Mouse (Mus musculus): ENCODE measurements around the gene Pld2. TPM values are rescaled to one million over a fixed set of nuclear protein-coding genes. Genes with fewer than 3 reads are reported as not detected.

Pld2 gene
- total and polyA plus RNA-seq, 2 experiments from 2014 or later: 6.8 to 18.5 TPM

DNA sequence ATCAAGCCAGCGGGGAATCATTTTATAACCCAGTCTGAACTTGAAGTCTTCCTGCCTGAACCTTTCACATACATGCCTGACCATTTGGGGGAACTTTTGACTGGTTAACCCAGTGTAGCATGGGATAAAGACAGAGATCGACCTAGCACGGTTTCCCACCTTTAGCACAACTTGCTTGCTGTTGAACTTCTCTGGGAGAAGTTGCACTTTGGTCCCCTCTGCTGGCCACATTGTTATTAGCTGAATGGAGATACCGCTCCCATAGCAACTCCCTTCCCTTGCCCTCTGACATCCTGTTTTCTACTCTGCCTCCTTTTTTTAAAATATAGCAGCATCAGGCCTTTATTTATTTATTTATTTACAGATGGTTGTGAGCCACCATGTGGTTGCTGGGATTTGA, 33.5 kb upstream of the Pld2 start:
- ATAC-seq (ENCODE audit: insufficient read depth, low read depth): no peak; the same call in 1 of the 2 replicates
- 19% methylated on average over 4 of the region's 4 CpGs for WGBS

DNA sequence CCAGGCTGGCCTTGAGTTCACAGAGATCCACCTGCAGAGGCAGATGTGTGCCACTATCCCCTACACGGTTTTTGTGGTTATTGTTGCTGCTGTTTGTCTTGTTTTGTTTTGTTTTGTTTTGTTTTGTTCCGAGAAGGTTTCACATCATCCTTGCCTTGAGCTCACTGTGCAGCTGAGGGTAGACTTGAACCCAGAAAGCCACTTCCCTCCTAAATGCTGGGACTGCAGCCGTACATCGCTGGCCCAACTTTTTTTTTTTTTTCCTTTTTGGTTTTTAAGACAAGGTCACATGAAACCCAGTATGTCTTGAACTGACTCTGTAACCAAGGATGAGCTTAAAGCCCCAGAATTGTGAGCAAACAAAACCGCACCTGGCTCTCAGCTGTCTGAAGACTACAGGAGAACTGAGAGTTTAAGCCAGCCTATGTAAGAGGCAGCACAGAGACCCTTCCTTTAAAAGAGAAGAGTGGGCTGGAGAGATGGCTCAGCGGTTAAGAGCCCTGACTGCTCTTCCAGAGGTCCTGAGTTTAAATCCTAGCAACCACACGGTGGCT, 32.8 kb upstream of the Pld2 start:
- DNase-seq (ENCODE audit: low spot score) (no peak), ATAC-seq (ENCODE audit: insufficient read depth, low read depth) (no peak)
- Histone ChIP-seq H3K27ac (ENCODE audit: low read depth) (no peak overlapping the region), H3K36me3 (replicated peaks; ENCODE audit: control insufficient read depth, insufficient read depth, low read length) (no peaks in the 10 kb centered on the region), H3K9me3 (replicated peaks; ENCODE audit: control insufficient read depth, low read length) (no peaks in the 10 kb centered on the region), H3K4me2 (ENCODE audit: low read depth, low read length) (no peak overlapping the region), H3K9ac (replicated peaks; ENCODE audit: low read depth, low read length) (no peak overlapping the region), H3K4me1 (ENCODE audit: control insufficient read depth, insufficient read depth) (no peaks in the 10 kb centered on the region), H3K27me3 (ENCODE audit: control insufficient read depth, insufficient read depth, low read length) (peaks cover 10% of the 10 kb centered on the region; the same call in 1 of the 2 replicates), H3K4me3 (ENCODE audit: low read depth, low read length) (no peak overlapping the region)
- TF ChIP-seq CTCF (IDR thresholded peaks at IDR 0.05; ENCODE audit: low read depth): no peak
- no peak for TF ChIP-seq EP300 (IDR thresholded peaks at IDR 0.05; ENCODE audit: low read depth)
- WGBS: 65% methylated on average over 7 of the region's 7 CpGs

More for the DNA sequence above, 33.5 kb upstream of the Pld2 start:
- Histone ChIP-seq H3K27me3 (ENCODE audit: control insufficient read depth, insufficient read depth, low read length) (peaks cover 10% of the 10 kb centered on the region; the same call in 1 of the 2 replicates), H3K9me3 (replicated peaks; ENCODE audit: control insufficient read depth, low read length) (no peaks in the 10 kb centered on the region), H3K27ac (ENCODE audit: low read depth) (no peak overlapping the region), H3K4me2 (ENCODE audit: low read depth, low read length) (no peak overlapping the region), H3K4me1 (ENCODE audit: control insufficient read depth, insufficient read depth) (no peaks in the 10 kb centered on the region), H3K36me3 (replicated peaks; ENCODE audit: control insufficient read depth, insufficient read depth, low read length) (no peaks in the 10 kb centered on the region), H3K4me3 (ENCODE audit: low read depth, low read length) (no peak overlapping the region), H3K9ac (replicated peaks; ENCODE audit: low read depth, low read length) (no peak overlapping the region)
- DNase-seq (ENCODE audit: low spot score): peak; percentile 55
- no peak for TF ChIP-seq EP300 (IDR thresholded peaks at IDR 0.05; ENCODE audit: low read depth)
- TF ChIP-seq CTCF (IDR thresholded peaks at IDR 0.05; ENCODE audit: low read depth): peak; percentile 75

DNA sequence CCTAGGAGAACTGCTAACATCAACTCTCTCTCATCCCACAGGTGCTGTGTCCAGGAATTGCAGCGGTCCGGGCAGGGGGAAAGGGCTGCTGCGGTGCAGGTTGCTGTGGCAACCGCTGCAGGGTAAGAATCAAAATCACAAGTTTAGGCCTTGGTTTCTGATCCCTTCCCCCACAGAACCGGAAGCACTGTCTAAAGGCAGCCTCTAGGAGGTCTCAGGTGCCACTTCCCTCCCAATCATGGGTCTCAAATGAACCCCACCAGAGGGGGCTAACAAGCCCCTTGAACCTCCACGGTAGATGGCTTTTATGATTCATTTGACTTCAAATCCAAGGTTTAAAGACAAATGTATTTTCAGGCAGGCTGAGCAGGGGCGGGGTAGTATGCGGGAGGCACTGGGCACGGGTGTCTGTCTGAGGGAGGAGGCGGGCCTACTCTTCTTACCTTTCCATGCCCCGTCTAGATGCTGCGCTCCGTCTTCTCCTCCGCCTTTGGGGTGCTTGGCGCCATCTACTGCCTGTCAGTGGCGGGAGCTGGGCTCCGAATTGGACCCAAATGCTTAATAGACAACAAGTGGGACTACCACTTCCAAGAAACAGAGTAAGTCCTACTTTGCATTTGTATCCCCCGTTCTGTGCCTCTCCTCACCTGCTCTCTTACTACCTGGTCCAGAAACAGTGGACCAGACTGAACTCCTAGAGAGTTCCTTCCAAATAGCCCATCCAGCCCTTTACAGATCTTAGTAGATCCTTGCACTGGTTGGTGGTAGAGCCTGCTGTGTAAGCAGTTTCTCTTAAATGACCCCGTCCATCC, 29.9 kb upstream of the Pld2 start:
- no peak for DNase-seq (ENCODE audit: low spot score)
- no peaks in the 10 kb centered on the region for H3K9me3 ChIP-seq (replicated peaks; ENCODE audit: control insufficient read depth, low read length)
- H3K36me3 ChIP-seq (replicated peaks; ENCODE audit: control insufficient read depth, insufficient read depth, low read length): no peaks in the 10 kb centered on the region
- no peak overlapping the region for H3K27ac ChIP-seq (ENCODE audit: low read depth)
- 11% methylated on average over 19 of the region's 19 CpGs for WGBS
- no peak overlapping the region for H3K4me3 ChIP-seq (ENCODE audit: low read depth, low read length)
- peaks cover 10% of the 10 kb centered on the region; the same call in 1 of the 2 replicates for H3K27me3 ChIP-seq (ENCODE audit: control insufficient read depth, insufficient read depth, low read length)
- H3K9ac ChIP-seq (replicated peaks; ENCODE audit: low read depth, low read length): no peak overlapping the region
- H3K4me1 ChIP-seq (ENCODE audit: control insufficient read depth, insufficient read depth): no peaks in the 10 kb centered on the region
- no peak overlapping the region for H3K4me2 ChIP-seq (ENCODE audit: low read depth, low read length)
- ATAC-seq (ENCODE audit: insufficient read depth, low read depth): no peak
- TF ChIP-seq CTCF (IDR thresholded peaks at IDR 0.05; ENCODE audit: low read depth) (peak; percentile 60), EP300 (IDR thresholded peaks at IDR 0.05; ENCODE audit: low read depth) (no peak)

DNA sequence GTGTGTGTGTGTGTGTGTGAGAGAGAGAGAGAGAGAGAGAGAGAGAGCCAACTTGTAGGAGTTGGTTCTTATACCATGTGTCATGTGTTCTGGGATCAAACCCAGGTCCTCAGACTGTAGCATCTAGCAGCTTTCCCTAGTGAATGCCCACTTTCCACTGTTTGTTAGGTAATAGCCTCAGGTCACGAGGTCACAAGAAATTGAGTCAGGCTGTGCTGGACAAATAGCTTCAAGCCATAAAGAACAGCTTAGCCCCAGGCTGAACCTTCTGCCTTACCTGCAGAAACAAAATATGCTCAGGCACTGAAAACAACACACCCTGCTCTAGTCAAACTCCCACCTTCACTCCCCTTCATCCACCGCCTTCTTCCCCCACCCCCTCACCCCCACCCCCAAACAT, 28.6 kb upstream of the Pld2 start:
- no peaks in the 10 kb centered on the region for H3K9me3 ChIP-seq (replicated peaks; ENCODE audit: control insufficient read depth, low read length)
- DNase-seq (ENCODE audit: low spot score) (no peak), ATAC-seq (ENCODE audit: insufficient read depth, low read depth) (no peak)
- H3K4me2 ChIP-seq (ENCODE audit: low read depth, low read length): no peak overlapping the region
- no peak overlapping the region for H3K9ac ChIP-seq (replicated peaks; ENCODE audit: low read depth, low read length)
- peaks cover 10% of the 10 kb centered on the region; the same call in 1 of the 2 replicates for H3K27me3 ChIP-seq (ENCODE audit: control insufficient read depth, insufficient read depth, low read length)
- TF ChIP-seq EP300 (IDR thresholded peaks at IDR 0.05; ENCODE audit: low read depth): no peak
- TF ChIP-seq CTCF (IDR thresholded peaks at IDR 0.05; ENCODE audit: low read depth): no peak
- H3K36me3 ChIP-seq (replicated peaks; ENCODE audit: control insufficient read depth, insufficient read depth, low read length): no peaks in the 10 kb centered on the region
- no peak overlapping the region for H3K27ac ChIP-seq (ENCODE audit: low read depth)
- H3K4me1 ChIP-seq (ENCODE audit: control insufficient read depth, insufficient read depth): no peaks in the 10 kb centered on the region
- 73% methylated on average over 2 of the region's 2 CpGs for WGBS
- H3K4me3 ChIP-seq (ENCODE audit: low read depth, low read length): no peak overlapping the region

DNA sequence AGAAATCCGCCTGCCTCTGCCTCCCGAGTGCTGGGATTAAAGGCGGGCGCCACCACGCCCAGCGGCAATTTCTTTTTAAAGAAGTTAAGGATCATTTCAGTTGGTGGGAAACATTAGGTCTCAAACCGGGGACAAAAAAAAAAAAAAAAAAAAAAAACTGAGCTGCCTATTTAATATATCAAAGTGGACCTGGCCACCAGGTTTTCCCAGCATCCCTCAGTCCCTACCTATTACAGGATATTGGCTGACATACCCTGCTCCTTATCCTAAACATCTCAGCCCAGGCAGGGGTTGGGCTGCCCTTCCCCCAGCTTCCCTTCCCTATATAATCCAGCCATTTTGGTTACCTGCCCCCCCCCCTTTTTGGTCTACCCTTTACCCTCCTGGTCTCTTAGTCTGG, 28.0 kb upstream of the Pld2 start:
- H3K27me3 ChIP-seq (ENCODE audit: control insufficient read depth, insufficient read depth, low read length): peaks cover 10% of the 10 kb centered on the region; the same call in 1 of the 2 replicates
- H3K27ac ChIP-seq (ENCODE audit: low read depth): no peak overlapping the region
- H3K4me1 ChIP-seq (ENCODE audit: control insufficient read depth, insufficient read depth): no peaks in the 10 kb centered on the region
- no peak for TF ChIP-seq EP300 (IDR thresholded peaks at IDR 0.05; ENCODE audit: low read depth)
- TF ChIP-seq CTCF (IDR thresholded peaks at IDR 0.05; ENCODE audit: low read depth): no peak
- H3K36me3 ChIP-seq (replicated peaks; ENCODE audit: control insufficient read depth, insufficient read depth, low read length): no peaks in the 10 kb centered on the region
- 84% methylated on average over 7 of the region's 7 CpGs for WGBS
- no peak for ATAC-seq (ENCODE audit: insufficient read depth, low read depth)
- H3K9ac ChIP-seq (replicated peaks; ENCODE audit: low read depth, low read length): no peak overlapping the region
- no peaks in the 10 kb centered on the region for H3K9me3 ChIP-seq (replicated peaks; ENCODE audit: control insufficient read depth, low read length)
- no peak for DNase-seq (ENCODE audit: low spot score)
- no peak overlapping the region for H3K4me2 ChIP-seq (ENCODE audit: low read depth, low read length)
- H3K4me3 ChIP-seq (ENCODE audit: low read depth, low read length): no peak overlapping the region

Measured in heart, postnatal 0 days (tissue).